Mouse (Mus musculus) 416B (cell line): ENCODE results near the gene Abcb6.
A peak's percentile ranks its signal among the peaks of the same experiment; 100 is the strongest.

Source experiments
- DNase-seq: peaks from one replicate; pipeline ENCODE4 v3.0.0; 2011; ENCODE audit warnings: low read depth

Gene Abcb6

GRCm38 (mm10) chr1:75201236-75201635 lies 21.0 kb upstream of the Abcb6 start:
- DNase-seq, result no peak

- DNase-seq, result peak; percentile 90
These were observed 12.3 kb upstream of the Abcb6 start for GRCm38 (mm10) chr1:75192452-75192851.

DNA sequence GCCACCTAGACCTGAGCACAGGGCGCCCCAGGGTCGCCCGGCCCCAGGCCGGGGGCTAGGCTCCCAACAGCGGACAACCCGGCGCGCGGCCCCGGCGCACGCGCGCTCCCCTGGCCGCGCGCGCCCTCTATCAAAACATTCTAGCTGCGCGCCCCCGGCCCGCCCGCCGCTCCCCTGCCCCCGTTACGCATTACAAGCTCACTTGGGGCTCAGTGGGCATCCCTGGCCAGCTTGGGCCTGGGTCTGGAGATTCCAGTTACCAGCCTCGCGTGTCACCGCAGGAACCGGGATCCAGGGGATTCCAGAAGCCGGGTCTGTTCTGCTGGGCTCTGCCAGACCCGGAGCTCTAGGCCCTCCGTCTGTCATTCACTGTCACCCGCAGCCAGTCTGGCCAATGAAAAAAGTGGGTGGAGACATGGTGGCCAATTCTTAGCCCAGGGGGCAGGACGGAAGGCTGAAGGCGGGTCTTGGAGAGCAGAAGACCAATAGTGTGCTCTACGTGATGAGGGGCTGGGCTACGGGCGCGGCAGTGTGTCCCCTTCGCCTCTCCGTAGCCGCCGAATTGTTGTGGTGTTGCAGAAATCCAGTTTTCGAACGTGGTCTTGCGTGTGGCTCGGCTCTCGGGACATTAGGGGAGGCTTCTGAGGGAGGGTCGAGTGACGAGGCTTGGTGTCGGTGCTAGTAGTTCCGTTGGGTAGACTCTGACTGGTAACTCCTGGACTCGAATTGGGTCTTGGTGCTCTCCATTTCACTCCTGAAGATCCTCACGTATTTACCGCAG lies 11.6 kb upstream of the Abcb6 start, which contains the start of the genes Ankzf1 and Atg9a:
TSS of gene Ankzf1 (plus strand) at position 530 of the 781 bp plus-strand sequence.
TSS of gene Atg9a (minus strand) at position 575 of the 781 bp plus-strand sequence.
- DNase-seq, result peak; percentile 99

GRCm38 (mm10) chr1:75191258-75191621 lies 11.0 kb upstream of the Abcb6 start:
- no peak for DNase-seq

- peak; percentile 19 for DNase-seq
These were observed 10.4 kb upstream of the Abcb6 start for GRCm38 (mm10) chr1:75190577-75190976.

- DNase-seq, result peak; percentile 99
These were observed 7.8 kb upstream of the Abcb6 start for GRCm38 (mm10) chr1:75187914-75188483.

GRCm38 (mm10) chr1:75187126-75187525 lies 6.9 kb upstream of the Abcb6 start:
- DNase-seq, result peak; percentile 91

- DNase-seq, result no peak
These were observed 5.3 kb upstream of the Abcb6 start for GRCm38 (mm10) chr1:75185495-75185894.

DNA sequence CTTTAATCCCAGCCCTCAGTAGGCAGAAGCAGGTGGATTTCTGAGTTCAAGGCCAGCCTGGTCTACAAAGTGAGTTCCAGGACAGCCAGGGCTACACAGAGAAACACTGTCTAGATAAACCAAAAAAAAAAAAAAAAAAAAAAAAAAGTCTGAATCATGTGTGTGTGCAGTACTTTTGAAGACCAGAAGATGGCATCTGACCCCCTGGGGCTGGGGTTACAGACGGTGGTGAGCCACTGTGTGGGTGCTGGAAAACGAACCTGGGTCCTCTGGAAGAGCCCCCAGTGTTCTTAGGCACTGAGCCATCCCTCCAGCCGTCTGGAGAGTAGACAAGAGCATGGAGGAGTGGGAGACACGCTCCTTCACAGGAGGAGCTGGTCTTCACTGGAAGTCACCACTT lies 2.0 kb upstream of the Abcb6 start:
- peak; percentile 17 for DNase-seq

DNA sequence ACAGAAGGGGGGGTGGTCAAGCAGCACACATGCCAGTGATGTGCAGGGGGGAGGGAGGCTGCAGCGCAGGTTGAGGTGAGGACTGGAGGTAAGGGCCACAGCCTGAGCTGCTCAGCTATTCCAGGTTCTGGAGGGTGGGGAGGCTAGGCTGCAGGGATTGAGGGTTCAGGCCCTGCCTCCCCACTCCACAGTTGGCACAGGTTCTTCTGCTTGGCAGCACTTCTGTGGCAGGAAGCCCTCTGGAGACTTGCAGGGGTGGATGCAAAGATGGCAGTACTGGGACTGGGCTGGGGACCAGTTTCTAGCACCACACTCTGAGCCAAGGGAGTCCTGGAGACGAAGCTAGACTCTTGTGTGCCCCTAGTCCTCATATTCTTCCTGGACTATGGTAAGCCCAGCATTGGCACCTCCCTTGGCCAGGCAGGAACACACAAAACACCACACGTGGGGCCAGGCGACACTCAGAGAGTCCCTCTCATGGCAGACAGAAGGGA lies 1.2 kb upstream of the Abcb6 start:
- no peak for DNase-seq

- DNase-seq, result no peak
These were observed 549 bp upstream of the Abcb6 start for GRCm38 (mm10) chr1:75180741-75181140.

GRCm38 (mm10) chr1:75179334-75180104 lies 673 bp downstream of the Abcb6 start:
- DNase-seq, result peak; percentile 91

GRCm38 (mm10) chr1:75168472-75169464 lies 11.4 kb downstream of the Abcb6 start, which contains the start of gene Zfand2b:
Gene Zfand2b (plus strand): TSS chr1:75168646.
- peak; percentile 97 for DNase-seq

- DNase-seq, result no peak
These were observed 12.1 kb downstream of the Abcb6 start for GRCm38 (mm10) chr1:75168093-75168471.

DNA sequence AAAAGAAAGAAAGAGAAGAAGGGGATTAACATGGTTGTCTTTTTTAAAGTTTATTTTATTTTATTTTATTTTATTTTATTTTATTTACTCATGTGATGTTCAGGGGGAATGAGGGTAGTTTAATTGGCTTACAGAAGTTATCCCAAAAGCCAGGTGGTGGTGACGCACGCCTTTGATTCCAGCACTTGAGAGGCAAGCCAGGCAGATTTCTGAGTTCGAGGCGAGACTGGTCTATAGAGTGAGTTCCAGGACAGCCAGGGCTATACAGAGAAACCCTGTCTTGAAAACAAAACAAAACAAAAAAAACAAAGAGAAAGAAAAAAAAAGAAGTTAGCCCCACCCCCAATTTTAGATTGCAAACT lies 20.0 kb downstream of the Abcb6 start:
- DNase-seq, result no peak

- DNase-seq, result no peak
These were observed 20.5 kb downstream of the Abcb6 start for GRCm38 (mm10) chr1:75159540-75160255.

GRCm38 (mm10) chr1:75158990-75159389 lies 21.2 kb downstream of the Abcb6 start:
- DNase-seq, result peak; percentile 23

DNA sequence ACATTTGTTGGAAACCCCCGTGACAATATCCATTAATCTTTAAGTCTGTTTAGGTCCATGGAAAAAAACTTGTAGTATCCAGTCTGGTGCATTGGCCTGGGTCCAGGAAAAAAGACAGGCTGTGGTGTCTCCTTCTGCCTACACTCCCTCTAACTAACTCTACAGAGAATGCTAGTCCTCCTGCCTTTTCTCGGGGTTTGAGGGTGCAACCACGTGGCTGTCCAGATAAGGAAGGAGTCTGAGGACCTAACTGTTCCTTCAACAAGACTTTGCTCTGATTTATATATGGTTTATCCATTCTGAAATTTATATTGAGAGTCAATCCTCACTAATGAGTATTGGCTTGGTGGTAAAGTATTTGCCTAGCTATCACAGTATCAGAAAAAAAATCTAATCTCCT lies 24.4 kb downstream of the Abcb6 start:
- DNase-seq, result no peak

- no peak for DNase-seq
These were observed 31.5 kb downstream of the Abcb6 start for GRCm38 (mm10) chr1:75148727-75149126.

DNA sequence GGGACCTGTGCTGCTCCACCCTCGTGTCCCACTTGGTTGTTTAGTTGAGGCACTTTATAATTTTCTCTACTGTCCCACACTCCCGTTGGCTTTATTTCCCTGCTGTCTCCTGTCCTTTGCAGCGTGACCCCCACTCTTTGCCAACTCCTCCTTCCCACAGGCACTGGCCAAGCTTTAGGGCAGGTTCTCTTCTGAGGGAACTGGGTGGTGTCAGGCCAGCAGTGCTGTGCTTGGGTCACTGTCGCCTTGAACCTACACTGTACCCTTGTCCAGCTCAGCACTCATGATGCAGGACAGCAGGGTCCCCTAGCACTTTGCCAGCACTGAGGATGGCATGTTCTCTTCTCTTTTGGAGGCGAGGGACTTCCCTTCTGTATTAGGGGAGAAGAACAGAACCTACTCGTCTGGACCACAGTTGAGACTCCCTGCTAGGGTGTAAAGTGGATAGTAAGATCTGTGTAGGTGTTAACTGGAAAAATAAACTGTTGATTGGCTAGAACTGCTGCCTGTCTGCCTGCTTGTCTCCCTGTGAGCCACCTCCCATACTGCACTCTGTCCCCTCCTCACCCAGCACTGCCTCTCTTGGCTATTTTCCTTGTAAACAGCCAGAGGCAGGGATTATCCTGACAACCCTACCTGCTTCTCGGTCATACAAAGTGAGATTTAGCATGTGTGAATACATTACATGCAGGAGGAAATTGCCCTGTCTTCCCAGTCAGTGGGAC lies 32.6 kb downstream of the Abcb6 start:
- DNase-seq, result no peak
